Mouse (Mus musculus): ENCODE results near the gene Olfr1443. TPM values are rescaled to one million over a fixed set of nuclear protein-coding genes. Genes with fewer than 3 reads are reported as not detected.
"Not testable (repeated sequence)": the region's sequence is repeated elsewhere in the genome, so short reads cannot be mapped to it uniquely, and the experiment has no call there.

Olfr1443 gene
- polyA plus RNA-seq, 1 experiment from 2014 or later = not detected

DNA sequence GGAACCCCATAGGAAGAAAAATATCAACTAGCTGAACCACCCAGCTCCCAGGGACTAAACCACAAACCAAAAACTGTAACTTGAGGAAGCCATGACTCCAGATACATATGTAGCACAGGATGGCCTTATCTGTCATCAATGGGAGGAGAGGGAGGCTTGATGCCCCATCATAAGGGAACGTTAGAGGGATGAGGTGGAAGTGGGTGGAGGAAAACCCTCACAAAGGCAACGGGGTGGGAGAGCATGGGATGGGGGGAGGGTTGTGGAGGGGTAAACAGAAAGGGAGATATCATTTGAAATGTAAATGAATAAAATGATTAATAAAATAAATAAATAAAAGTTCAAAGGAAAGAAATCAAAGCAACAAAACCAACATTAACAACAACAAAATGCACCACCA, 42.6 kb downstream of the Olfr1443 start:
- H3K9ac ChIP-seq (replicated peaks; ENCODE audit: low read length) = no peak overlapping the region
- no peak for DNase-seq
- H3K36me3 ChIP-seq (ENCODE audit: control insufficient read depth, insufficient read depth, low read length) = no peaks in the 10 kb centered on the region
- no peak for ATAC-seq (ENCODE audit: low FRiP score, low TSS enrichment)
- H3K9me3 ChIP-seq (ENCODE audit: control insufficient read depth, low read length) = no peaks in the 10 kb centered on the region
- 75% methylated on average over 2 of the region's 2 CpGs for WGBS
- no peak overlapping the region for H3K4me2 ChIP-seq (ENCODE audit: low read length)
- H3K4me1 ChIP-seq (ENCODE audit: control insufficient read depth, insufficient read depth, low read length) = no peaks in the 10 kb centered on the region
- H3K27ac ChIP-seq (replicated peaks; ENCODE audit: low read depth, low read length) = no peak overlapping the region
- H3K27me3 ChIP-seq (ENCODE audit: control insufficient read depth, insufficient read depth, low read length) = no peaks in the 10 kb centered on the region
- no peak overlapping the region for H3K4me3 ChIP-seq (replicated peaks; ENCODE audit: low read depth, low read length)

DNA sequence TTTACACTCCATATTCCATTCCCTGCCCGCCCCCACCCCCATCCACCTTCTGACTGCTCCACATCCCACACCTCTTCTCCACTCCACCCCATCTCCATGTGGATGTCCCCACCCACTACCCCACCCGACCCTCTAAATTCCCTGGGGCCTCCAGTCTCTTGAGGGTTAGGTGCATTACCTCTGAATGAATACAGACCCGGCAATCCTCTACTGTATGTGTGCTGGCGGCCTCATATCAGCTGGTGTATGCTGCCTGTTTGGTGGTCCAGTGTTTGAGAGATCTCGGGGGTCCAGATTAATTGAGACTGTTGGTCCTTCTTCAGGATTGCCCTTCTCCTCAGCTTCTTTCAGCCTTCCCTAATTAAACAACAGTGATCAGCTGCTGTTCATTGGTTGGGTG, 43.0 kb downstream of the Olfr1443 start:
- 92% methylated on average over 5 of the region's 5 CpGs for WGBS
- not testable (repeated sequence) for DNase-seq; H3K4me2 ChIP-seq (ENCODE audit: low read length); H3K36me3 ChIP-seq (ENCODE audit: control insufficient read depth, insufficient read depth, low read length); H3K9ac ChIP-seq (replicated peaks; ENCODE audit: low read length); H3K9me3 ChIP-seq (ENCODE audit: control insufficient read depth, low read length); H3K27me3 ChIP-seq (ENCODE audit: control insufficient read depth, insufficient read depth, low read length); H3K4me3 ChIP-seq (replicated peaks; ENCODE audit: low read depth, low read length); ATAC-seq (ENCODE audit: low FRiP score, low TSS enrichment); H3K27ac ChIP-seq (replicated peaks; ENCODE audit: low read depth, low read length); H3K4me1 ChIP-seq (ENCODE audit: control insufficient read depth, insufficient read depth, low read length)

DNA sequence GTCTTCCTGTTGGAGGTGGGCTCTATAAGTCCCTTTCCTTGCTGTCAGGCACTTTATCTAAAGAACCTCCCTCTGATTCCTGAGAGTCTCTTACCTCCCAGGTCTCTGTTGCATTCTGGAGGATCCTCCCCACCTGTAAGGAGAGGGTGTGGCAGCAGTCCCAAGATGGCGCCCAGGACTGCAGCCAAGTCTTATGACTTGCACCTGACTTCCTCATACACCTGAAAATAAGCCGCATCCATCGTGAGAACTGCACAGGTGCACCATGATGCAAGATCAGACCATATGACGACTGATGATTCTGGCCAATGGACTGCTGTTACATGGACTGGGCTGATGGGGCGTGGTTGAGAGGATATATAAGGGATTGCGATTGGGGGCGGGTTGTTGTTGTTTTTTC, 43.7 kb downstream of the Olfr1443 start:
- WGBS = 92% methylated on average over 7 of the region's 7 CpGs
- DNase-seq; H3K9me3 ChIP-seq (ENCODE audit: control insufficient read depth, low read length); H3K36me3 ChIP-seq (ENCODE audit: control insufficient read depth, insufficient read depth, low read length); H3K4me3 ChIP-seq (replicated peaks; ENCODE audit: low read depth, low read length); H3K27me3 ChIP-seq (ENCODE audit: control insufficient read depth, insufficient read depth, low read length); H3K27ac ChIP-seq (replicated peaks; ENCODE audit: low read depth, low read length); H3K4me2 ChIP-seq (ENCODE audit: low read length); H3K9ac ChIP-seq (replicated peaks; ENCODE audit: low read length); H3K4me1 ChIP-seq (ENCODE audit: control insufficient read depth, insufficient read depth, low read length); ATAC-seq (ENCODE audit: low FRiP score, low TSS enrichment): not testable (repeated sequence)

DNA sequence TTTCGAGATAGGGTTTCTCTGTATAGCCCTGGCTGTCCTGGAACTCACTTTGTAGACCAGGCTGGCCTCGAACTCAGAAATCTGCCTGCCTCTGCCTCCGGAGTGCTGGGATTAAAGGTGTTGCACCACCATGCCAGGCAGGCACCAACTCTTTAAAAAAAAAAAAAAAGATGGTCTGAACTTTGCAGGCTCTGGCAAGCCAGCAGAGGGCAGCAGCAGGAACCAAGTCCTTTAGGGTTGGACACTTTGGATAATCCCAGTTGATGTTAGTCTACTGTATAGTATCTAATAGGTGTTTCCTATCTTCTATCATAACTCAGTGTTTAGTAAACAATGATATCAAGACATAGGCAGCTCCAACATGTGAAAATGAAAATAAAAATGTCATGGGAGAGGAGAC, 44.4 kb downstream of the Olfr1443 start:
- H3K9me3 ChIP-seq (ENCODE audit: control insufficient read depth, low read length) = no peaks in the 10 kb centered on the region
- no peaks in the 10 kb centered on the region for H3K36me3 ChIP-seq (ENCODE audit: control insufficient read depth, insufficient read depth, low read length)
- no peak overlapping the region for H3K9ac ChIP-seq (replicated peaks; ENCODE audit: low read length)
- H3K27ac ChIP-seq (replicated peaks; ENCODE audit: low read depth, low read length) = no peak overlapping the region
- no peak overlapping the region for H3K4me2 ChIP-seq (ENCODE audit: low read length)
- DNase-seq (no peak), ATAC-seq (ENCODE audit: low FRiP score, low TSS enrichment) (no peak)
- H3K27me3 ChIP-seq (ENCODE audit: control insufficient read depth, insufficient read depth, low read length) = no peaks in the 10 kb centered on the region
- no peaks in the 10 kb centered on the region for H3K4me1 ChIP-seq (ENCODE audit: control insufficient read depth, insufficient read depth, low read length)
- 75% methylated on average over 2 of the region's 3 CpGs for WGBS
- H3K4me3 ChIP-seq (replicated peaks; ENCODE audit: low read depth, low read length) = no peak overlapping the region

DNA sequence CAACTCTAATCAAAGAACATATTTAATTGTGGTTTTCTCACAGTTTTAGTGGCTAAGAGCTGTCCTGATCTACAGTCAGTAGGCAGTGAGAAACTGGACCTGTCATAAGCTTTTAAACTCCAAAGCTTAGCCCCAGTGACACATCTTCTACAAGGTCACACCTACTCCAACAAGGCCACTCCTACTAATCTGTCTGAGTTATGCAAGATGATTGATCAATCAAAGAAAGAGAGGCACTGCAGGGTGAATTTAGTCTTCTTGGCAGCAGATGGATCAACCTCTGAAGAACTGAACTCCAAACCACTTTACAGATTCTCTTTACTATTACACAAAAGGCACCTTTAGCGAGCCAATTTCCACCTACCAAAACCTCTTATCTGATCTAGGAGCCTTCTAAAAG, 47.9 kb downstream of the Olfr1443 start:
- 98% methylated on average over 1 of the region's 1 CpGs for WGBS
- no peak for ATAC-seq (ENCODE audit: low FRiP score, low TSS enrichment)

DNA sequence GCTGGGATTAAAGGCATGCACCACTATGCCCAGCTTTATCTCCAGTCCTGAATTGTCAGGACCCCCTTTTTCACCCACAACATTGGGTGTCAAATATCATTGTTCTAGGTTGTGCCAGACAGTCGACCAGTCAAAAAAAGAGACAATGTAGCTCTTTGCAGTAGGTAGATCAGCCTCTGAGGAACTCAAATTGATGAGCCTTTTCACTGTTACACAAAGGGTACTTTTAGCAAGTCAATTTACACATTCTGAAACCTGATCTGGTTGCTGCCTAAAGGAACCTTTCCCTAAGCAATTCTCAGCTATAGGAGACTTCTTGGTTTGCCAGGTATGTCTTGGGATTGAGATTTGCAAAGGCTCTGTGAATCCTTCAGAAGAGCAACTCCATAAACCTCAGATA, 53.1 kb downstream of the Olfr1443 start:
- Histone ChIP-seq H3K36me3 (ENCODE audit: control insufficient read depth, insufficient read depth, low read length) (no peaks in the 10 kb centered on the region), H3K9me3 (ENCODE audit: control insufficient read depth, low read length) (no peaks in the 10 kb centered on the region), H3K27me3 (ENCODE audit: control insufficient read depth, insufficient read depth, low read length) (no peaks in the 10 kb centered on the region), H3K4me2 (ENCODE audit: low read length) (no peak overlapping the region), H3K4me1 (ENCODE audit: control insufficient read depth, insufficient read depth, low read length) (no peaks in the 10 kb centered on the region), H3K4me3 (replicated peaks; ENCODE audit: low read depth, low read length) (no peak overlapping the region), H3K27ac (replicated peaks; ENCODE audit: low read depth, low read length) (no peak overlapping the region), H3K9ac (replicated peaks; ENCODE audit: low read length) (no peak overlapping the region)
- no peak for DNase-seq
- WGBS = 62% methylated on average over 1 of the region's 1 CpGs
- no peak for ATAC-seq (ENCODE audit: low FRiP score, low TSS enrichment)

More for the DNA sequence above, 47.9 kb downstream of the Olfr1443 start:
- H3K27me3 ChIP-seq (ENCODE audit: control insufficient read depth, insufficient read depth, low read length) = no peaks in the 10 kb centered on the region
- H3K4me3 ChIP-seq (replicated peaks; ENCODE audit: low read depth, low read length) = no peak overlapping the region
- no peak overlapping the region for H3K4me2 ChIP-seq (ENCODE audit: low read length)
- no peak for DNase-seq
- H3K4me1 ChIP-seq (ENCODE audit: control insufficient read depth, insufficient read depth, low read length) = no peaks in the 10 kb centered on the region
- no peaks in the 10 kb centered on the region for H3K9me3 ChIP-seq (ENCODE audit: control insufficient read depth, low read length)
- H3K9ac ChIP-seq (replicated peaks; ENCODE audit: low read length) = no peak overlapping the region
- no peaks in the 10 kb centered on the region for H3K36me3 ChIP-seq (ENCODE audit: control insufficient read depth, insufficient read depth, low read length)
- no peak overlapping the region for H3K27ac ChIP-seq (replicated peaks; ENCODE audit: low read depth, low read length)

DNA sequence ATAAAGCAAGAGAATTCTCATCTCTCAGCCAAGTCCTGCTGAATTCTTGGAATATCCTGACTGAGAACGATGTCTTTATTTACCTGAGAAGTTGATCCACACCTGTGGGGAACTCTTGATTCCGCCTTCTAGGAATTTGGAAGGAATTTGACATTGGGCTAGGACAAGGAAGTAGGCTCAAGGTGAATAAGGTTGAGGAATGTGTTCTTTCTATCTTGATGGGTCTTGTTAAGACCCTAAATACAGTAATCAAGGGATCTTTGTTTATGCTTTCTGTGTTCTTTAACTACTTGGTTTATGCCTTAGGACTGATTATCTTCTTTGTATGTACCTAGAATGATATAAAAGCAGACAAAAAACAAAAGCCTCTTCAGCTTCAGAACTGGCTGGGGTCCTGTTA, 54.0 kb downstream of the Olfr1443 start:
- no peak overlapping the region for H3K9ac ChIP-seq (replicated peaks; ENCODE audit: low read length)
- H3K4me1 ChIP-seq (ENCODE audit: control insufficient read depth, insufficient read depth, low read length) = no peaks in the 10 kb centered on the region
- no peaks in the 10 kb centered on the region for H3K27me3 ChIP-seq (ENCODE audit: control insufficient read depth, insufficient read depth, low read length)
- no peak overlapping the region for H3K27ac ChIP-seq (replicated peaks; ENCODE audit: low read depth, low read length)
- DNase-seq = no peak
- WGBS = 94% methylated on average over 2 of the region's 2 CpGs
- H3K4me2 ChIP-seq (ENCODE audit: low read length) = no peak overlapping the region
- no peak overlapping the region for H3K4me3 ChIP-seq (replicated peaks; ENCODE audit: low read depth, low read length)
- no peak for ATAC-seq (ENCODE audit: low FRiP score, low TSS enrichment)
- no peaks in the 10 kb centered on the region for H3K9me3 ChIP-seq (ENCODE audit: control insufficient read depth, low read length)
- no peaks in the 10 kb centered on the region for H3K36me3 ChIP-seq (ENCODE audit: control insufficient read depth, insufficient read depth, low read length)

Other genes starting within 250 kb of the Olfr1443 start
- 1.00 and 1.1 TPM in 2 replicates for gene Mpeg1, start 217.3 kb upstream of the Olfr1443 start, polyA plus RNA-seq (2014; fragmentation: Nextera tagmentation; extraction: Ambion mirVana)
- 35.7 and 46.0 TPM in 2 replicates for gene Dtx4, start 176.7 kb upstream of the Olfr1443 start, polyA plus RNA-seq (2014; fragmentation: Nextera tagmentation; extraction: Ambion mirVana)
- gene Fam111a, start 132.4 kb upstream of the Olfr1443 start, polyA plus RNA-seq (2014; fragmentation: Nextera tagmentation; extraction: Ambion mirVana) = 4.5 and 8.3 TPM in 2 replicates
- 0.12 TPM in 1 of 2 replicates, not detected in the other for gene Gm4952, start 78.1 kb upstream of the Olfr1443 start, polyA plus RNA-seq (2014; fragmentation: Nextera tagmentation; extraction: Ambion mirVana)
- gene Glyat, start 44.8 kb upstream of the Olfr1443 start, polyA plus RNA-seq (2014; fragmentation: Nextera tagmentation; extraction: Ambion mirVana) = not detected in 2 replicates
- not detected in 2 replicates for gene Olfr1442, start 7.7 kb upstream of the Olfr1443 start, polyA plus RNA-seq (2014; fragmentation: Nextera tagmentation; extraction: Ambion mirVana)
- gene Keg1, start 17.7 kb downstream of the Olfr1443 start, polyA plus RNA-seq (2014; fragmentation: Nextera tagmentation; extraction: Ambion mirVana) = not detected in 2 replicates
- 1.9 TPM in 1 of 2 replicates, not detected in the other for gene Cntf, start 87.5 kb downstream of the Olfr1443 start, polyA plus RNA-seq (2014; fragmentation: Nextera tagmentation; extraction: Ambion mirVana)
- 10.6 and 15.3 TPM in 2 replicates for gene Zfp91, start 118.0 kb downstream of the Olfr1443 start, polyA plus RNA-seq (2014; fragmentation: Nextera tagmentation; extraction: Ambion mirVana)
- 0.46 and 1.3 TPM in 2 replicates for gene Lpxn, start 118.1 kb downstream of the Olfr1443 start, polyA plus RNA-seq (2014; fragmentation: Nextera tagmentation; extraction: Ambion mirVana)
- gene Gm5244, start 168.6 kb downstream of the Olfr1443 start, polyA plus RNA-seq (2014; fragmentation: Nextera tagmentation; extraction: Ambion mirVana) = not detected in 2 replicates
- not detected in 2 replicates for gene Olfr1444, start 179.2 kb downstream of the Olfr1443 start, polyA plus RNA-seq (2014; fragmentation: Nextera tagmentation; extraction: Ambion mirVana)
- not detected in 2 replicates for gene Olfr1445, start 205.7 kb downstream of the Olfr1443 start, polyA plus RNA-seq (2014; fragmentation: Nextera tagmentation; extraction: Ambion mirVana)
- gene Olfr1446, start 215.4 kb downstream of the Olfr1443 start, polyA plus RNA-seq (2014; fragmentation: Nextera tagmentation; extraction: Ambion mirVana) = not detected in 2 replicates
- not detected in 2 replicates for gene Olfr1447, start 225.6 kb downstream of the Olfr1443 start, polyA plus RNA-seq (2014; fragmentation: Nextera tagmentation; extraction: Ambion mirVana)
- not detected in 2 replicates for gene Olfr1448, start 246.3 kb downstream of the Olfr1443 start, polyA plus RNA-seq (2014; fragmentation: Nextera tagmentation; extraction: Ambion mirVana)